Mouse (Mus musculus): Measurements from ENCODE around the gene Chrm1.
"Not testable (repeated sequence)": the region's sequence is repeated elsewhere in the genome, so short reads cannot be mapped to it uniquely, and the experiment has no call there.

Chrm1 gene

DNA sequence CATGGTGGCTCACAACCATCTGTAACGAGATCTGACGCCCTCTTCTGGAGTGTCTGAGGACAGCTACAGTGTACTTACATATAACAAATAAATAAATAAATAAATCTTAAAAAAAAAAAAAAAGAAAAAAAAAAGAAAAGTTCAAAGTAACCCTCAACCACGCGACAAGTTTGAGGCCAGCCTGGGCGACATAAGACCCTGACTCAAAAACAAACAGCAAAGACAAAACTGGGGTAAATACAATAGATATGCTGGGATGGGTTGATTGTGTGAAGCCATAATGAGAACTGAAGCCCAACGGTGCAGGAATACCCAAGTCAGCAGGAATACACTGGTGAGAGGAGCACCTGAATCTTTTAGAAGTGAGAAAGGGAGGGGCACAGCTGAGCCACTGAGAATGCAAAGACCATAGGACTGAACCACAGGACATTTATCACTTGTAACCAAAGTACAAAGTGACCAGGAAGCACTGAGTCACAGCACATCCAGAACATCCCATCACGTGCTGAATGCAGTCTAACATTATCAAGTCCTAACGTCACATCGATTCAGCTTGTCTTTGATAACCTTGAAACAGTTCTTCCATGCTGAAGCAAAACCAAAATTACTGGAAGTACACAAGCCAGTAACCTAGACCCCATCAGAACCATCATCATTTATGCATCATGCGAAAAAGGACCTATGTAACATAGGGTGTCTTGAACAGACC, 53.3 kb downstream of the Chrm1 start:
- DNase-seq (ENCODE audit: low read depth) = no peak

DNA sequence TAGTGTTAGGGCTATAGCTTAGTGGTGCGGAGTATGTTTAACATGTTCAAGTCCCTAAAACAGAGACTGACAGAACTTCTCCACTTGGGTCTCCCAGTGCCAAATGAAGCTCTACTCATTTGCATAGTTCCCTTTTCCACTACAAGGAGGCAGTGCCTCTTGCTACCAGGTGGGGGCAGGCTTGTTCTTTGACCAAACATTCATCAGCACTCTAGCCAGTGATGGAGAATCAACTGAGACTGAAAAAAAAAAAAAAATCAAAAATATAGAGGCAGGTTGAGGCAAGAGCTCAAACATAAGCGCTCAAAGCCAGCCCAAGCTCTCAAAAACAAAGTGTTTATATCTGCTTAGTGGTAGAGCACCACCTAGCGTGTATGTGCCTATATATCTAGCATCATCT, 54.8 kb downstream of the Chrm1 start:
- peak; percentile 79 for DNase-seq (ENCODE audit: low read depth)

DNA sequence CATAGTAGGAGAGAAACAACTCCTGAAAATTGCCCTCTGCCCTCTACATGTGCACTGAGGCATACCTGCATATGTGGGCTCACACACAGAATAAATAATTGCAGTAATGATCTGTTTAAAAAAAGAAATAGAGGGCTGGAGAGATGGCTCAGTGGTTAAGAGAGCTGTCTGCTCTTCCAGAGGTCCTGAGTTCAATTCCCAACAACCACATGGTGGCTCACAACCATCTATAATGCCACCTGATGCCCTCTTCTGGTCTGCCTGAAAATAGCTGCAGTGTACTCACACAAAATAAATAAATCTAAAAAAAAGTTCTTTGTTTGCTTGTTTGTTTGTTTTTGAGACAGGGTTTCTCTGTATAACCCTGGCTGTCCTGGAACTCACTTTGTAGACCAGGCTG, 55.4 kb downstream of the Chrm1 start:
- DNase-seq (ENCODE audit: low read depth) = not testable (repeated sequence)

DNA sequence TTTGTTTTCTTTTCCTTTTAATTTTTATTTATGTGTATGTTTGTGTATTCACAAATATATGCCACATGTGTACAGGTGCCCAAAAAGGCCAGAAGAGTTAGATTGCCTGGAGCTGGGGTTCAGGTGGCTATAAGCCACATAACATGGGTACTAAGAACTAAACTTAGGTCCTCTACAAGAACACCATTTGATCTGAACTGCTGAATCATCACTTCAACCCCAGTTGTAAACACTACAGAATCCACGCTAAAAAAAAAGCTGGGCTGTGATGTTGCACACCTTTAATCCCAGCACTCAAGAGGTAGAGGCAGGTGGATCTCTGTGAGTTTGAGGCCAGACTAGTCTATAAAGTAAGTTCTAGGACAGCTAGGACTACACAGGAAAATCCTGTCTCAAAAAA, 57.8 kb downstream of the Chrm1 start:
- no peak for DNase-seq (ENCODE audit: low read depth)

DNA sequence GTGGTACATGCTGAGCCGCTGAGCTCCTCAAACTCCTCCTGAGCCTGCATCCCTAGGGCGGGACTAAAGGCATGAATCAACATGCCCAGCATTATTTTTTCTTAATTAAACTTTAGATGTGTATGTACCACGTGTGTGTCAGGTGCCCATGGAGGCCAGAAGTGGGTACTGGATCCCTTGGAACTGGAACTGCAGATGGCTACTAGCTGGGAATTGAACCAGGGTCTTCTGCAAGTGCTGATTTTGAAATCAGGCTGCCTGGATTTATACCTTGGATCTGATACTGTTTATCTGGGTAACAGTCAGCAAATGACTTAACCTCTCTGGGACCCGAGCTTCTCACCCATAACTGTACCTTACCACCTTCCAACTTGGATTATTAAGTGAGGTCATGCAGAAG, 58.4 kb downstream of the Chrm1 start:
- DNase-seq (ENCODE audit: low read depth) = no peak

DNA sequence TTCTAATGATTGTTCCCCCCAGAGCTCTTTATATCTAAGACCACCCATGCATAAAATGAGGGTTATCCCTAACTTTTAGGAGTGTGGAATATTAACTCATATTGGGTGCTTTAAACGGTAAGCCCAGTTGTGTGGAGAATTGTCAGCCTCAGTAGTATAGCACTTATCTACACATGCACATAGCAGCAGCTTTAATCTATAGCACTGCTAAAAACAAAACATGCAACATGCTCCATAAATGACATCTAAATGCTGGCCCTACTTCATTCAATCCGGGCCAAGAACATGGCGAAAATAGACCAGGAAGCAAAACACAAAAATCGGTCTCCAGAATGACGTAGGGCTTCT, 58.9 kb downstream of the Chrm1 start:
- DNase-seq (ENCODE audit: low read depth) = no peak

DNA sequence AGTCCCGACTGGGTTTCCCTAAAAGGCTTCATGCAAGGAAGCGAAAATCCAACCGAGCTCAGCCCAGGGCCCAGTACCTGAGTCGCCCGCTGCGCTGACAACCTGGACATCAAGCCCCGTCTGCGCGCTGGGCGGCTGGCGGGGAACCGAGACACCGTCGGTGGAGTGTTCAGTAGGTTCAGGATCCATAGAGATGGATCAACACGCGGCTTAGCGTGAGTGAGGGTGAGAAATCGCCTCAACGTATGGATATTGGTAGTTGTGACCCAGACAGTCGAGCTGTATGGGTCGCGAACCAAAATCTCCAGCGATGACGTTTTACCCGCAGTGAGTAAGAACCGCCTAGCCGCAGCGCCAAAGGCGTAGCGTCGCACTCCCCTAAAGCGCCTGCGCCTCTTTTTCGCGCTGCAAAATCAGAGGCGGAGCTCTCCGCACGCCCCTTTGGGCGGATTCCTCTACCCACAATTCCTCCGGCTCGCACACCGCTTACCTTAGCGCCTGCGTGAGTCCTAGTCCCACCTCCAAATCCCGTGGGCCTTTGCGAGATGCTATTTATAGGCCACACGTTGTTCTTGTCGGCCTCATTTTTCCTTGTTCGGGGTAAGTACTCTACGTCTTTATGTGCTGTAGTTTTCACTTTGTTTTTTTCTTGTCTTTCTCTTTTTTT, 59.5 kb downstream of the Chrm1 start, which contains the start of gene Slc3a2:
Gene Slc3a2 (minus strand): TSS at position 463 of the 667 bp plus-strand sequence.
- DNase-seq (ENCODE audit: low read depth) = peak; percentile 96

DNA sequence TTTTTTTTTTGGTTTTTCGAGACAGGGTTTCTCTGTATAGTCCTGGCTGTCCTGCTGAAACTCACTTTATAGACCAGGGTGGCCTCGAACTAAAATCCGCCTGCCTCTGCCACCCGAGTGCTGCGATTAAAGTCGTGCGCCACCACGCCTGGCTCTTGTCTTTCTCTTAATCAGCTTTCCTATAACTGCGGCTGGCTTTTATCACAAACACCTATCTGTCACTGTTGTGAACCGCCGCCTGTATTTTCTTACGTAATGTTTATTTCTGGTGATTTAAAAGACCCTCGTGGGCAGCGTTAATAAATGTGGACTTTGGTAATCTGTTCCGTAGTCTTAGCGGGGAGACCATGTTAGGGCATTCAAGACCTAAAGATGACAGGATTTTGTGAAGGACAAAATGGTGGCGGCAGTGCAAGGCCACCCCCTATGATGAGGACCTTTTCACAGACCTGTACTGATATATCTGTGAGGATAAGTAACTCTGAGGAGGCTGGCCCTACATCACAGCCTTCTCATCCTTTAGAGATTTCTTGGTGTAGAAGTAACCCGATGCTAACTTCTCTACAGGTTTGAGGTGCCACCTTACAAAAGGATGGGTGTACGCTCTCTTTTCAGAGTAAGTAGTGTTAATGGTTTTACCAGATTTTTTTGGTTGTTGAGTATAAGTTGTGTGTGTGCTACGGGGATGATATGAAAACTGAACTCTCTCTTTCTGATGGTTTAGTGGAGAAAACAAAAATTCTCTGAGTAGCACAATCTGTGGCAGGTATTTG, 60.2 kb downstream of the Chrm1 start:
- DNase-seq (ENCODE audit: low read depth) = no peak

DNA sequence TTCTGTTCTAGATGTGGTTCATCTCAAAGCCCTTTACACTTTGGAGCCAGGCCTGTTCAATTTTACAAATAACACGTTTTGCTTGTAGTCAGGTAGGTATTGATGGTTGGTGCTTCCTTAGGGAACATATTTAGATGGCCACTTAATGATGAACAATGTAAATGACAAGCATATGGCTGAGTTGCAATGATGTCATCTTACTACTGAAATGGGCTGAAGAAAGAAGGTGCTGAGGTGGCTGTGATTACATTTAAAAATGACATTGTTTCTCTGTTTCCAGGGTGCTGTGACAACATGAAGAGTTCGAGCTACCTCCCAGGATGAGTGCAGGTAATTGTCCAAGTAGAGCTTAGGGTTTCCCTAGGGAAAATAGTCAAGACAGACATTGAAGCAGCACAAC, 60.8 kb downstream of the Chrm1 start:
- DNase-seq (ENCODE audit: low read depth) = no peak

DNA sequence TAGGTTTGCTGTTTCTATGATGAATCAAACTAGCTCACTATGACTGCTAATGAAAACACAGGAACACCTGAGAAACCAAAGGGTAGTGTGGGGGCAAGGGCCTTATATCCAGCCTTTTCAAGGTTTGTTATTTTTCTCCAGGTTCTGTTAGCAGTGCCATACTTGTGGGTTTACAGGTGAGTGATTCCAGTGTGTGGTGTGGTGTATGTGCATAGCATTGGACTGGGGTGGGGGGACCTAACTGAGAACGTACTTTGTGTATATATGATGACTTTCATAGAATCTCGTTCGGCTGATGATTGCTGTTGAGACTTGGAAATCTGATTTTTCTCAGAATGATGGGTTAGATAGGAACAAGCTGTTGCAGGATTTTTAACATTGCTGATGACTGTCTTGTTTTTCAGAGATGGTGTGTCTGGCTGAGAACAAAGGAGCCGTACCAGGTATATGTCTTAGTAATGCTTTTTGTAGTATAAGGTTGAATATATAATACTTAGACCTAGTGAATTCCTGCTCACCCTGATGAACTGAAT, 61.6 kb downstream of the Chrm1 start:
- DNase-seq (ENCODE audit: low read depth) = no peak

DNA sequence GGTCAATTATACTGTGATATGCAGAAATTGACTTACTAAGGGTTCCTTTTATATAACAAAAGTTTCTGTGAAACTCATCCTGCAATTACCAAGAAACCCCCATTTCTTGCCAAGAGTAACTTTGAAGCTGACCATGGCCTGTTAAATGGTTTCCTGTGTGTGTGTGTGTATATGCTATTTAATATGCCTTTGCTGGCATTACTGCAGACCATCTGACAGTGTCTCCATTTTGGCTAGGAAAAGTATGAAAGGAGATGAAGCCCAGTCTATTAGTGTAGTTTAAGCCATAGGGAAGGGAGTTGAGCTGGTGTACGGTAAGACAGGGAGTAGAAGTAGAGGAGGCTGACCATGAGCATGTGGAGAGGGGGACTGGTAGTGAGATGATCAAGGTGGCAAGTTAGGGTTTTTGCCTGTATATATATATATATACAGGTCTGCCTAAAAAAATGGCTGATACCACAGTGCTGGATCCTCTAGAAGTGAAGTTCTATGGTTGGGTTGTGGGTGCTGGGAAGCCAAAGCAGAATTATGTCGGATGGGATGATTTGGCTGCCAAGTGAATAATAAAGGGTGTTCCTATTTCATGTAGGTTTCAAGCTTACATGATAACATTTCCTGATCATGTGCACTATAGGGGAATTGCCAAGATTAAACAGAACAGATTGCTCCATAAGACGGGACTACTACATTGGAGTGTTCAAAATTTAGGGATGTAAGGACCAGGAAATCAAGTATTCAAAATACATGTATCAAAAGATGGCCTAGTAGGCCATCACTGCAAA, 63.2 kb downstream of the Chrm1 start:
- DNase-seq (ENCODE audit: low read depth) = no peak

DNA sequence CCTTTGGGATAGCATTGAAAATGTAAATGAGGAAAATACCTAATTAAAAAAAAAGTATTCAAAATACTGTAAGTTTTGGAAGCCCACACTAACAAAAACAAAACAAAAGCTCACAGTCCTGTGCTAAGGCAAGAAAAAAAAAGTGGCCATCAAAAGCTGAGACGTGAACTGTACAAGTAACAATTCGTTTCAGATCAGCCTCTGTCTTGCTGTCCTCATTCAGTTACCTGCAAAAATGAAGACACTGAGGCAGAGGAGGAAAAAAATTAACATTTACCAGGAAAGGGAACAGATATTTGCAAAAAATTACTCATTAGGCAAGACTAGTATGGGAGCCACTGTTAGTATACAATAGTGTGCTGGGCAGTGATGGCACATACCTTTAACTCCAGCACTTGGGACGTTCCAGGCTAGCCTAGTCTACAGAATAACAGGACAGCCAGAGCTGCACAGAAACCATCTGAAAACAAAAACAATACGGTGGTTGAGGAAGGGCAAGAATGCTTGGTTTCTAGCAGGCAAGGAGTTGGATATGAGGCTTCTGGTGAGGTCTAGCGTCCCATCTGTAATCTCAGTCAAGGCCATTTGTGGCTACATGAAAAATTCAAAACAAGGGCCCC, 64.0 kb downstream of the Chrm1 start:
- no peak for DNase-seq (ENCODE audit: low read depth)

DNA sequence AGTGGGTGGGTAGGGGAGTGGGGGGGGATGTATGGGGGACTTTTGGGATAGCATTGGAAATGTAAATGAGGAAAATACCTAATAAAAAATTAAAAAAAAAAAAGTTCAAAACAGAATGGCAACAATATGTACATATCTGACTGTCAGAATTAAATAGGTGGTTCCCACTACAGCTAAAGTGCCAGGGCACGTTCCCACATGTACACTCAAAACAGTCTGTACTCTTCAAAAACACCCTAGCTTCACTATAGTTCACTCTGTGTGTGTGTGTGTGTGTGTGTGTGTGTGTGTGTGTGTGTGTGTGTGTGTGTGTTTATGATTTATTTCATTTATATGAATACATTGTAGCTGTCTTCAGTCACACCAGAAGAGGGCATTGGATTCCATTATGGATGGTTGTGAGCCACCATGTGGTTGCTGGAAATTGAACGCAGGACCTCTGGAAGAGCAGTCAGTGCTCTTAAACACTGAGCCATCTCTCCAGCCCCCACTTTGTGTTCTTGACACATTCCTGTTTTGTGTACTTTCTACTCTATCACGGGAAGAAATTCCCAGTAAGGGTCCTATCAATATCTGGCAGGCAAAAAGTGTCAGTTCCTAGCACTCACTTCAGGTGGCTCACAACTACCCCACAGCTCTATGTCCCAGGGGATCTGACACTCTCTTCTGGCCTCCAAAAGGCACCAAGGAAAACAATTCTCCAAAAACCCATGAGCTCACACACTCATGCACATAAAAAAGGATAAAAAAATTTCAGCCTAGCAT, 64.9 kb downstream of the Chrm1 start:
- not testable (repeated sequence) for DNase-seq (ENCODE audit: low read depth)
